Mouse (Mus musculus): Measurements from ENCODE around the gene Gm17334. TPM values are rescaled to one million over a fixed set of nuclear protein-coding genes. Genes with fewer than 3 reads are reported as not detected.

Gm17334 gene
- 0.18 TPM for polyA plus RNA-seq (2012; fragmentation: generic; extraction: Trizol)
- long read RNA-seq, experiment 1: 0 reads
- long read RNA-seq, experiment 2, partial matches to known transcripts: 0 of 1 reads
- long read RNA-seq, experiment 2, other reads (novel, unspliced or antisense): 0 of 1 reads

- Histone ChIP-seq H3K4me3 (ENCODE audit: insufficient read depth, poor library complexity, severe bottlenecking) (no peak within 1 kb of the TSS), H3K27me3 (ENCODE audit: control insufficient read depth, insufficient read depth, insufficient read length) (no peaks in the 10 kb centered on the region), H3K79me2 (ENCODE audit: control insufficient read depth, insufficient read depth) (peaks cover 73% of the 10 kb centered on the region), H3ac (ENCODE audit: control insufficient read depth, insufficient read length, low read depth) (no peak within 1 kb of the TSS), H3K79me3 (ENCODE audit: low read depth) (peaks cover 50% of the 10 kb centered on the region), H3K36me3 (ENCODE audit: control insufficient read depth, insufficient read depth) (peaks cover 73% of the 10 kb centered on the region)
- TF ChIP-seq MYOG (IDR thresholded peaks at IDR 0.05; ENCODE audit: control insufficient read depth, extremely low read depth, insufficient read length) (no peak), FOSL1 (IDR thresholded peaks at IDR 0.05; ENCODE audit: insufficient read depth, low read length, poor library complexity, severe bottlenecking) (no peak), CTCF (IDR thresholded peaks at IDR 0.05; ENCODE audit: control insufficient read depth, insufficient read depth, insufficient read length) (no peak), CEBPB (IDR thresholded peaks at IDR 0.05; ENCODE audit: low read depth) (no peak), MAX (IDR thresholded peaks at IDR 0.05) (no peak), MYOD1 (IDR thresholded peaks at IDR 0.05; ENCODE audit: control insufficient read depth, insufficient read length, low read depth) (no peak), USF1 (IDR thresholded peaks at IDR 0.05; ENCODE audit: low read depth) (no peak)
Measured at GRCm38 (mm10) chr11:53773087-53773486, at the start of gene Gm17334. Gene Gm17334 (minus strand): TSS chr11:53773187.

DNA sequence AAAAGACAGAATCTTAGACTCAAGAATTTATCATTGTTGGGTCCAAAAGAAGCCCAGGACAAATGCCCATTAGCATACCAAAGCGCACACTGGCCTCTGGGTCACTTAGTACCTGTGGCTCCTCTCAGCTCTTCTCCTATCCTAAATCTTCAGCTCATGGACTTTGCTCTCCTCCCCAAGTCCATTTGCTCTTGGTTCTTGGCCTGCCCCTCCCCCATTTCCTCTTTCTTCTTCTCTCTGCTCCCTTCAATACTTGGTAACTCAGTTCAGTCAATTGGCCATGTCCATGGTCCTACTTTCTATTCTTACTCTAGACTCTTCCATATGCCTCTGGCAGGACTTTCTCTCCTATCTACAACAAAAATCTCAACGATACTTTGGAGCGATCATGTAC, 49.0 kb upstream of the Gm17334 start:
- H3K27me3 ChIP-seq (ENCODE audit: control insufficient read depth, insufficient read depth, insufficient read length): no peaks in the 10 kb centered on the region
- TF ChIP-seq MAX (IDR thresholded peaks at IDR 0.05) (no peak), USF1 (IDR thresholded peaks at IDR 0.05; ENCODE audit: low read depth) (no peak), MYOD1 (IDR thresholded peaks at IDR 0.05; ENCODE audit: control insufficient read depth, insufficient read length, low read depth) (no peak), CTCF (IDR thresholded peaks at IDR 0.05; ENCODE audit: control insufficient read depth, insufficient read depth, insufficient read length) (no peak), FOSL1 (IDR thresholded peaks at IDR 0.05; ENCODE audit: insufficient read depth, low read length, poor library complexity, severe bottlenecking) (no peak), CEBPB (IDR thresholded peaks at IDR 0.05; ENCODE audit: low read depth) (no peak), MYOG (IDR thresholded peaks at IDR 0.05; ENCODE audit: control insufficient read depth, extremely low read depth, insufficient read length) (no peak)
- H3K79me2 ChIP-seq (ENCODE audit: control insufficient read depth, insufficient read depth): no peaks in the 10 kb centered on the region
- H3ac ChIP-seq (ENCODE audit: control insufficient read depth, insufficient read length, low read depth): no peak overlapping the region
- no peaks in the 10 kb centered on the region for H3K36me3 ChIP-seq (ENCODE audit: control insufficient read depth, insufficient read depth)
- H3K4me3 ChIP-seq (ENCODE audit: insufficient read depth, poor library complexity, severe bottlenecking): no peak overlapping the region
- H3K79me3 ChIP-seq (ENCODE audit: low read depth): no peaks in the 10 kb centered on the region

- Histone ChIP-seq H3K79me3 (ENCODE audit: low read depth) (no peaks in the 10 kb centered on the region), H3K27me3 (ENCODE audit: control insufficient read depth, insufficient read depth, insufficient read length) (no peaks in the 10 kb centered on the region), H3K36me3 (ENCODE audit: control insufficient read depth, insufficient read depth) (no peaks in the 10 kb centered on the region), H3K4me3 (ENCODE audit: insufficient read depth, poor library complexity, severe bottlenecking) (no peak overlapping the region), H3ac (ENCODE audit: control insufficient read depth, insufficient read length, low read depth) (no peak overlapping the region), H3K79me2 (ENCODE audit: control insufficient read depth, insufficient read depth) (no peaks in the 10 kb centered on the region)
- TF ChIP-seq USF1 (IDR thresholded peaks at IDR 0.05; ENCODE audit: low read depth): peak; percentile 21
- TF ChIP-seq MYOG (IDR thresholded peaks at IDR 0.05; ENCODE audit: control insufficient read depth, extremely low read depth, insufficient read length): no peak
Measured at GRCm38 (mm10) chr11:53821230-53821944, 48.4 kb upstream of the Gm17334 start.

DNA sequence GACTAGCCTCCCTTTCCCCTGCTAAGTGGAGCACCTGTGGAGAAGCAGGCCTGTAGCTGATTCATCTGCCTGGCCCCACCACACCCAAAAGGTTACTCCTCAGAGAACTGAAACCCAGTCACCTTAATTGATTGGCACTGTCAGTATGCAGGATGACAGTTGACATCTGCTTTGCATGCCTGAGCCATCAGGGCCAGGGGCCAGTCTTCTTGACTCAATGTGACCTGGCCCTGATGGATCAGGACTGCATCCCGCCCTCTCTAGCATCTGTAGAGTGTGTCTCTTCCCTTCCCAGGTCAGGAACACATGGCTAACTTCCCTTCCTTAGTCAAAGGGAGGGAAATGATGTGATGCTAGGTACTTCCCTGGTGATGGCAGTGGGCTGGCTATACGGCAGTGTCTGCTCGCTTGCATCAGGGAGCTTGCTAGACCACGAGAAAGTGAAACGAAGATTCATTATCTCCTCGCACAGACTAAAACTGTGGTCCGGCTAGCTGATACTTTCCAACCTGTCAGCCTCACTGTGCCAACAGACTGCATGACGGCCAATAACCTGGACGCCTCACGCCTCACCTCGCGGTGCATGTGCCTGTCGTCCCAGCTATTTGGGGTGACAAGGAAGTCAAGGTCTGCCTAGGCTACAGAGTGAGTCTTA, 47.7 kb upstream of the Gm17334 start:
- Histone ChIP-seq H3K4me3 (ENCODE audit: insufficient read depth, poor library complexity, severe bottlenecking) (no peak overlapping the region), H3K79me2 (ENCODE audit: control insufficient read depth, insufficient read depth) (no peaks in the 10 kb centered on the region), H3K79me3 (ENCODE audit: low read depth) (no peaks in the 10 kb centered on the region), H3K36me3 (ENCODE audit: control insufficient read depth, insufficient read depth) (no peaks in the 10 kb centered on the region), H3ac (ENCODE audit: control insufficient read depth, insufficient read length, low read depth) (no peak overlapping the region), H3K27me3 (ENCODE audit: control insufficient read depth, insufficient read depth, insufficient read length) (no peaks in the 10 kb centered on the region)
- TF ChIP-seq MYOG (IDR thresholded peaks at IDR 0.05; ENCODE audit: control insufficient read depth, extremely low read depth, insufficient read length) (no peak), CTCF (IDR thresholded peaks at IDR 0.05; ENCODE audit: control insufficient read depth, insufficient read depth, insufficient read length) (no peak), FOSL1 (IDR thresholded peaks at IDR 0.05; ENCODE audit: insufficient read depth, low read length, poor library complexity, severe bottlenecking) (no peak), MAX (IDR thresholded peaks at IDR 0.05) (no peak), USF1 (IDR thresholded peaks at IDR 0.05; ENCODE audit: low read depth) (no peak), CEBPB (IDR thresholded peaks at IDR 0.05; ENCODE audit: low read depth) (no peak), MYOD1 (IDR thresholded peaks at IDR 0.05; ENCODE audit: control insufficient read depth, insufficient read length, low read depth) (no peak)

GRCm38 (mm10) chr11:53819511-53819910, 46.5 kb upstream of the Gm17334 start:
- Histone ChIP-seq H3K27me3 (ENCODE audit: control insufficient read depth, insufficient read depth, insufficient read length) (no peaks in the 10 kb centered on the region), H3K4me3 (ENCODE audit: insufficient read depth, poor library complexity, severe bottlenecking) (no peak overlapping the region), H3ac (ENCODE audit: control insufficient read depth, insufficient read length, low read depth) (no peak overlapping the region), H3K79me3 (ENCODE audit: low read depth) (no peaks in the 10 kb centered on the region), H3K36me3 (ENCODE audit: control insufficient read depth, insufficient read depth) (no peaks in the 10 kb centered on the region), H3K79me2 (ENCODE audit: control insufficient read depth, insufficient read depth) (no peaks in the 10 kb centered on the region)
- TF ChIP-seq CTCF (IDR thresholded peaks at IDR 0.05; ENCODE audit: control insufficient read depth, insufficient read depth, insufficient read length) (no peak), MYOD1 (IDR thresholded peaks at IDR 0.05; ENCODE audit: control insufficient read depth, insufficient read length, low read depth) (no peak), USF1 (IDR thresholded peaks at IDR 0.05; ENCODE audit: low read depth) (no peak), MYOG (IDR thresholded peaks at IDR 0.05; ENCODE audit: control insufficient read depth, extremely low read depth, insufficient read length) (no peak), MAX (IDR thresholded peaks at IDR 0.05) (no peak), CEBPB (IDR thresholded peaks at IDR 0.05; ENCODE audit: low read depth) (no peak), FOSL1 (IDR thresholded peaks at IDR 0.05; ENCODE audit: insufficient read depth, low read length, poor library complexity, severe bottlenecking) (no peak)

Measured in C2C12 (cell line).